9 mouse cellular contexts compared by ENCODE assay signal in genomic region chr6:72768804-72769203, GRCm38 (mm10). TPM values are rescaled to one million over a fixed set of nuclear protein-coding genes. Genes with fewer than 3 reads are reported as not detected.
DNase-seq lines count a peak whose midpoint lies in the region; ATAC-seq and TF ChIP-seq lines count a peak whose summit lies in the region.
"Had no signal": no experiment of that assay in that cellular context is flagged by ENCODE, and none has a peak within 500 bp of the region (broad histone marks: within the 10 kb centered on the region; RNA-seq: fewer than 3 reads in every experiment).

No protein-coding gene starts in this region.

- no peaks in the 10 kb centered on the region for H3K9me3 ChIP-seq in embryonic facial prominence, embryonic 11.5 days (replicated peaks; ENCODE audit: control insufficient read depth, low read length)
- no peaks in the 10 kb centered on the region for H3K9me3 ChIP-seq in heart, embryonic 13.5 days

- no peak overlapping the region for H3K9ac ChIP-seq in embryonic facial prominence, embryonic 11.5 days (replicated peaks; ENCODE audit: low read length)
- no peak overlapping the region for H3K9ac ChIP-seq in heart, embryonic 13.5 days

- no peak overlapping the region for H3K4me2 ChIP-seq in embryonic facial prominence, embryonic 11.5 days (ENCODE audit: low read depth, low read length)
- H3K4me2 ChIP-seq in heart, embryonic 13.5 days, result no peak overlapping the region

- no peak for ATAC-seq in embryonic facial prominence, embryonic 11.5 days (replicated peaks; ENCODE audit: insufficient number of reproducible peaks, low FRiP score, low TSS enrichment, low read depth)
- ATAC-seq in heart, embryonic 13.5 days (ENCODE audit: extremely low read depth, insufficient number of reproducible peaks, low FRiP score, low TSS enrichment), result no peak

- TF ChIP-seq CTCF in left cerebral cortex, adult 2 months (IDR thresholded peaks at IDR 0.05), result no peak
- TF ChIP-seq CTCF in thymus, adult 2 months (IDR thresholded peaks at IDR 0.05; ENCODE audit: borderline replicate concordance, control insufficient read depth, extremely low read depth, insufficient read depth, low read length, poor library complexity), result no peak

- 51% methylated on average over 9 of the region's 9 CpGs for WGBS in embryonic facial prominence, embryonic 11.5 days
- WGBS in heart, embryonic 13.5 days, result 65% methylated on average over 9 of the region's 9 CpGs
- 90% methylated on average over 9 of the region's 9 CpGs for whole genome bisulfite sequencing in thymus, adult 2 months

- peaks cover 3% of the 10 kb centered on the region for H3K36me3 ChIP-seq in embryonic facial prominence, embryonic 11.5 days (replicated peaks; ENCODE audit: control insufficient read depth, insufficient read depth, low read depth, low read length)
- peaks cover 22% of the 10 kb centered on the region for H3K36me3 ChIP-seq in heart, embryonic 13.5 days
- H3K36me3 ChIP-seq in thymus, adult 2 months (ENCODE audit: control insufficient read depth, insufficient read depth, low read length), result no peaks in the 10 kb centered on the region

- H3K4me3 ChIP-seq in left cerebral cortex, adult 2 months, result no peak overlapping the region
- H3K4me3 ChIP-seq in embryonic facial prominence, embryonic 11.5 days (ENCODE audit: low read depth, low read length), result no peak overlapping the region
- H3K4me3 ChIP-seq in heart, embryonic 13.5 days, result no peak overlapping the region
- H3K4me3 ChIP-seq in thymus, adult 2 months (ENCODE audit: control insufficient read depth, insufficient read depth, low read length), result no peak overlapping the region

- DNase-seq in left cerebral cortex, adult 2 months (ENCODE audit: extremely low spot score in 1 of 2, low spot score in 2 of 2), result peak; percentile 22 to 23
- DNase-seq in left cerebral cortex, adult 11 months (ENCODE audit: low spot score), result no peak
- peak; percentile 41 for DNase-seq in embryonic facial prominence, embryonic 11.5 days (ENCODE audit: low spot score)
- peak; percentile 75 to 83 for DNase-seq in kidney, postnatal 4 days
- DNase-seq in lung, postnatal 4 days, result peak; percentile 71 to 80
- no peak for DNase-seq in thymus, postnatal 10 days (ENCODE audit: low spot score in 2 of 2)
- DNase-seq in thymus, adult 2 months, result no peak

- no peaks in the 10 kb centered on the region; the same call in 1 of the 2 replicates for H3K4me1 ChIP-seq in embryonic facial prominence, embryonic 11.5 days (ENCODE audit: control insufficient read depth, insufficient read depth, low read length)
- H3K4me1 ChIP-seq in heart, embryonic 13.5 days, result peaks cover 48% of the 10 kb centered on the region
- no peaks in the 10 kb centered on the region for H3K4me1 ChIP-seq in thymus, adult 2 months (replicated peaks; ENCODE audit: control insufficient read depth, insufficient read depth, low read length)

- H3K27me3 ChIP-seq in embryonic facial prominence, embryonic 11.5 days (ENCODE audit: control insufficient read depth, insufficient read depth, low read length), result no peaks in the 10 kb centered on the region
- no peaks in the 10 kb centered on the region for H3K27me3 ChIP-seq in heart, embryonic 13.5 days (replicated peaks)
- H3K27me3 ChIP-seq in thymus, adult 2 months (ENCODE audit: control insufficient read depth, insufficient read depth, low read length), result no peaks in the 10 kb centered on the region

- no peak overlapping the region for H3K27ac ChIP-seq in left cerebral cortex, adult 2 months
- peak overlapping the region; percentile 56 for H3K27ac ChIP-seq in embryonic facial prominence, embryonic 11.5 days (replicated peaks; ENCODE audit: low read depth, low read length)
- H3K27ac ChIP-seq in heart, embryonic 13.5 days (replicated peaks), result peak overlapping the region; percentile 63
- no peak overlapping the region for H3K27ac ChIP-seq in thymus, adult 2 months (ENCODE audit: control insufficient read depth, insufficient read depth, low read length)

- intact Hi-C loops in left cerebral cortex, adult 2 months (cut with DNase I), result no loop called here

- TF ChIP-seq POLR2A in thymus, adult 2 months (IDR thresholded peaks at IDR 0.05; ENCODE audit: control insufficient read depth, extremely low read depth, insufficient read depth, low read length, poor library complexity), result no peak

RNA-seq across cellular contexts. Expression of gene Tcf7l1, which starts 20.2 kb away (rescaled TPM):
- 1 to 10 TPM; 2.9 to 3.8 TPM for total RNA-seq in left cerebral cortex, adult 2 months (2021)
- 23.6 and 28.6 TPM in 2 replicates for polyA plus RNA-seq in embryonic facial prominence, embryonic 11.5 days (2014; fragmentation: Nextera tagmentation; extraction: Ambion mirVana)
- polyA plus RNA-seq in heart, embryonic 13.5 days (2015; fragmentation: Nextera tagmentation; extraction: Ambion mirVana), result 13.2 and 16.1 TPM in 2 replicates
- 6.0 and 7.8 TPM in 2 replicates for polyA plus RNA-seq in thymus, adult 2 months (2012; rRNA removed)
- total RNA-seq: MEL had no signal

Comparison
In these comparisons a context has a peak if more than half of its experiments do, and no peak if none do; other contexts are left out.
1. DNase-seq: peak in left cerebral cortex, adult 2 months (2 of 2), embryonic facial prominence, embryonic 11.5 days (single experiment), kidney, postnatal 4 days (2 of 2) and lung, postnatal 4 days (2 of 2); none in left cerebral cortex, adult 11 months (single experiment), thymus, postnatal 10 days (0 of 2) and thymus, adult 2 months (single experiment).
2. H3K27ac ChIP-seq: peak in embryonic facial prominence, embryonic 11.5 days (single experiment) and heart, embryonic 13.5 days (single experiment); none in left cerebral cortex, adult 2 months (single experiment) and thymus, adult 2 months (single experiment).